40 mouse cellular contexts compared by ENCODE assay signal in the genomic region with DNA sequence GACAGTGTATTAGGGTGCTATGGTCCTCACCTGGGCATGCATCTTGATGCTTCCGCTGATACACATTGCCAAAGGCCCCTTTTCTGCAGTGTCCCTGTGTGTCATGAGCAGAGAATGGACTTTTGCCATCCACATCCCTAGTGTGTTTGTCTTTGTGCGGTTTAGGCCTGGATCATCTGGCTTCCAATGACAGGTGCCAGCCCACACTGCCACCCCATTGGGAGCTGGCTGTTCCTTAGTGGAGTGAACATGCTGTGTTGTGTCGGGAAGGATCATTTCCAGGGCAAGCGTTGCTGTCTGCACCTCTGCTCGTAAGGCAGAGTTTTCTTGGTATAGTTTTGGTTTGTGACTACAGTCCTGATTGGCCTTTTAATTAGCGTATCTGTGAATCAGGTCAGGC. TPM values are rescaled to one million over a fixed set of nuclear protein-coding genes. Genes with fewer than 3 reads are reported as not detected.
"Had no signal": no experiment of that assay in that cellular context is flagged by ENCODE, and none has a peak within 500 bp of the region (broad histone marks: within the 10 kb centered on the region; RNA-seq: fewer than 3 reads in every experiment).

No protein-coding gene starts in this region.

- H3K27ac ChIP-seq: gastrocnemius, adult 2 months; heart, embryonic 10.5 days; hindbrain, embryonic 10.5 days; hindbrain, embryonic 12.5 days; hindbrain, embryonic 14.5 days; intestine, embryonic 15.5 days; layer of hippocampus, adult 2 months; limb, embryonic 10.5 days; limb, embryonic 12.5 days had no signal

- H3K4me3 ChIP-seq: gastrocnemius, adult 2 months; heart, embryonic 10.5 days; heart, embryonic 12.5 days; hindbrain, embryonic 10.5 days; hindbrain, embryonic 12.5 days; intestine, embryonic 15.5 days; layer of hippocampus, adult 2 months; limb, embryonic 10.5 days; limb, embryonic 12.5 days had no signal

- H3K4me2 ChIP-seq: heart, embryonic 12.5 days; hindbrain, embryonic 12.5 days; hindbrain, embryonic 14.5 days; intestine, embryonic 15.5 days; limb, embryonic 12.5 days; liver, embryonic 11.5 days had no signal

- ATAC-seq: hindbrain, embryonic 16.5 days; inflammation-experienced regulatory T-cells, adult 6 months; intestine, embryonic 15.5 days; intestine, postnatal 0 days had no signal

- DNase-seq: gastrocnemius, adult 2 months; gastrocnemius, postnatal 10 days; gastrocnemius, postnatal 25 days; heart, adult 18-20 months; heart, postnatal 10 days; heart, postnatal 4 days; kidney, adult 18-20 months; kidney, adult 8-10 months; kidney, postnatal 10 days; kidney, postnatal 25 days; kidney, postnatal 4 days; liver had no signal

- H3K36me3 ChIP-seq: heart, embryonic 10.5 days; heart, embryonic 12.5 days; hindbrain, embryonic 10.5 days; hindbrain, embryonic 12.5 days; intestine, embryonic 15.5 days; limb, embryonic 10.5 days; limb, embryonic 12.5 days had no signal

- H3K27me3 ChIP-seq: intestine, embryonic 15.5 days had no signal

- H3K9me3 ChIP-seq: heart, embryonic 10.5 days; heart, embryonic 12.5 days; hindbrain, embryonic 10.5 days; hindbrain, embryonic 12.5 days; intestine, embryonic 15.5 days; limb, embryonic 10.5 days; limb, embryonic 12.5 days had no signal

- H3K9ac ChIP-seq: heart, embryonic 12.5 days; hindbrain, embryonic 12.5 days; hindbrain, embryonic 14.5 days; intestine, embryonic 15.5 days; limb, embryonic 12.5 days had no signal

RNA-seq across cellular contexts. Expression of gene Fam240a, which starts 15.5 kb away (rescaled TPM):
- total RNA-seq: granulocyte monocyte progenitor cell, adult 5-6 weeks; heart, adult 18-20 months; heart, adult 8-10 months; heart, postnatal 10 days; heart, postnatal 25 days; heart, postnatal 4 days; layer of hippocampus, adult 2 months; layer of hippocampus, postnatal 10 days; layer of hippocampus, postnatal 25 days; left cerebral cortex, adult 8-10 months; left cerebral cortex, postnatal 10 days; left cerebral cortex, postnatal 25 days had no signal
- polyA plus RNA-seq: frontal cortex, adult 2 months; heart, embryonic 10.5 days; heart, embryonic 12.5 days; heart, embryonic 14.5 days; heart, embryonic 16.5 days; hindbrain, embryonic 10.5 days; hindbrain, embryonic 12.5 days; hindbrain, embryonic 14.5 days; hindbrain, embryonic 16.5 days; inflammation-experienced regulatory T-cells, adult 6 months; intestine, embryonic 15.5 days; intestine, postnatal 0 days; kidney, embryonic 14.5 days; kidney, embryonic 16.5 days; limb, embryonic 10.5 days; limb, embryonic 12.5 days; limb, embryonic 14.5 days; liver, embryonic 11.5 days had no signal

RNA-seq across cellular contexts. Expression of gene Tmie, which starts 21.3 kb away (rescaled TPM):
- total RNA-seq: granulocyte monocyte progenitor cell, adult 5-6 weeks had no signal

RNA-seq across cellular contexts. Expression of gene Als2cl, which starts 21.5 kb away (rescaled TPM):
- total RNA-seq: granulocyte monocyte progenitor cell, adult 5-6 weeks had no signal

RNA-seq across cellular contexts. Expression of gene Prss50, which starts 43.4 kb away (rescaled TPM):
- total RNA-seq: gastrocnemius, adult 2 months; gastrocnemius, postnatal 25 days; gastrocnemius, postnatal 4 days; granulocyte monocyte progenitor cell, adult 5-6 weeks; heart, adult 18-20 months; heart, adult 8-10 months; heart, postnatal 10 days; heart, postnatal 25 days; heart, postnatal 4 days had no signal
- polyA plus RNA-seq: heart, embryonic 14.5 days; heart, embryonic 16.5 days; hindbrain, embryonic 12.5 days; inflammation-experienced regulatory T-cells, adult 6 months had no signal

RNA-seq across cellular contexts. Expression of gene Tdgf1, which starts 44.8 kb away (rescaled TPM):
- total RNA-seq: gastrocnemius, adult 2 months; gastrocnemius, postnatal 10 days; gastrocnemius, postnatal 25 days; gastrocnemius, postnatal 4 days; granulocyte monocyte progenitor cell, adult 5-6 weeks; heart, adult 18-20 months; heart, adult 8-10 months; heart, postnatal 10 days; heart, postnatal 25 days; heart, postnatal 4 days; layer of hippocampus, postnatal 10 days had no signal
- polyA plus RNA-seq: heart, embryonic 12.5 days; heart, embryonic 14.5 days; heart, embryonic 16.5 days; hindbrain, embryonic 10.5 days; hindbrain, embryonic 12.5 days; intestine, embryonic 15.5 days; intestine, postnatal 0 days; kidney, embryonic 14.5 days; kidney, embryonic 16.5 days; limb, embryonic 10.5 days; limb, embryonic 12.5 days; liver, embryonic 11.5 days had no signal
